Mouse (Mus musculus) E14TG2a.4 (cell line): ENCODE results near the gene Vav3.

Experiments used
- H3K27me3 ChIP-seq: 2 replicates; pipeline ENCODE4 v1.6.1; 2014; ENCODE audit warnings: low read length, control low read depth; ENCODE audit not compliant: insufficient read depth
- H3K36me3 ChIP-seq: 2 replicates; pipeline ENCODE4 v1.6.1; 2014; ENCODE audit warnings: low read length, control low read depth; ENCODE audit not compliant: insufficient read depth
- H3K4me1 ChIP-seq: replicated peaks from 2 replicates; pipeline ENCODE4 v1.6.1; 2014; ENCODE audit warnings: low read depth, low read length, control low read depth
- H3K4me3 ChIP-seq: replicated peaks from 2 replicates; pipeline ENCODE4 v1.5.1; 2014; ENCODE audit warnings: mild to moderate bottlenecking, low read length
- H3K9me3 ChIP-seq: 2 replicates; pipeline ENCODE4 v1.6.1; 2014; ENCODE audit warnings: low read length, control low read depth
- CTCF ChIP-seq: conservative IDR thresholded peaks from 2 replicates; pipeline ENCODE4 v1.5.1; 2014; ENCODE audit warnings: low read length
- NANOG ChIP-seq: IDR thresholded peaks from 2 replicates; pipeline ENCODE4 v1.6.1; 2014; ENCODE audit warnings: borderline replicate concordance, low read length, mixed read lengths
- POU5F1 ChIP-seq: IDR thresholded peaks from 2 replicates; pipeline ENCODE4 v1.6.1; 2014; ENCODE audit warnings: low read length, borderline replicate concordance

The Vav3 gene

DNA sequence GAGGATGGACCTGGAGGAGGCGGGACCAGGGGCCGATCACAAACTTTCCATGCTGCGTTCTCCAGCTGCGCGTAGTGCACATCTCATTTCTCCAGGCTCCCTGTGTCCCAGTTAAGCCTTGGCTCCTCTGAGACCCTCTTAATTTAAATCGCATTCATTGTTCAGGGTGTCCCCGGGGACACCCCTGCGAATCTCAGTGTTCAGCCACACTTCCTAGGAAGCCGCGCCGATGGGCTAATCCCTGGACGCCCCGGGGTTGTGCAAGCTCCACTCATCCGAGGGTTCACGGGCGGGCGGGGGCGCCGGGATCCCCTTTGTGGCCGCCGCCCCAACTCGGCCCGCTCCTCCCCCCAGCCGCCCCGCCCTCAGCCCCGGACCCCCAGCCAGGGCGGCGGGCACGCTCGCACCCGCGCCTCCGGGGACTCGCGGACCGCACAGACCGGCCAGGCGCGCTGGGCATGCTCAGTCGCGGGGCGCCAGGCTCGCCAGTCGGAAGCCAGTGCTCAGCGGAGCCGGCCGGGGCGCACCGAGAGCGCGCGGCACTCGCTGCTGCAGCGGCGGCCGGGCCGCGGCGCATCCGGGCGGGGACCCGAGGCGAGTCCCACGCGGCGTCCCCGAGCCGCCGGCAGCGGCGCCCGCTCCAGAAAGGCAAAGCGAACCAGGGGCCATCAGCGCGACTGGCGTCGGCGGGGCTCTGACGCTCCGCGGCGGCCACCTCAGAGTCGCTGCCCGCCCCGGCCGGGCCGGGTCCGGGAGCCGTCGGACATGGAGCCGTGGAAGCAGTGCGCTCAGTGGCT is at the start of gene Vav3:
Gene Vav3 (plus strand): TSS at position 380 of the 797 bp plus-strand sequence.
- TF ChIP-seq POU5F1 (no peak), CTCF (no peak), NANOG (no peak)
- H3K9me3 ChIP-seq = no peaks in the 10 kb centered on the region
- peaks cover 46% of the 10 kb centered on the region for H3K27me3 ChIP-seq
- peaks cover 15% of the 10 kb centered on the region; the same call in 1 of the 2 replicates for H3K4me1 ChIP-seq
- H3K36me3 ChIP-seq = no peaks in the 10 kb centered on the region
- peak within 1 kb of the TSS; percentile 80 for H3K4me3 ChIP-seq

- Histone ChIP-seq H3K4me1 (no peaks in the 10 kb centered on the region), H3K9me3 (no peaks in the 10 kb centered on the region), H3K36me3 (no peaks in the 10 kb centered on the region), H3K27me3 (no peaks in the 10 kb centered on the region), H3K4me3 (no peak overlapping the region)
- TF ChIP-seq POU5F1 (no peak), NANOG (no peak), CTCF (no peak)
Measured at GRCm38 (mm10) chr3:109298857-109299256, 41.6 kb upstream of the Vav3 start.

- no peaks in the 10 kb centered on the region for H3K27me3 ChIP-seq
Measured at GRCm38 (mm10) chr3:109299303-109300074, 41.0 kb upstream of the Vav3 start.

GRCm38 (mm10) chr3:109302059-109302458 is 38.4 kb upstream of the Vav3 start:
- H3K4me1 ChIP-seq = no peaks in the 10 kb centered on the region
- no peaks in the 10 kb centered on the region for H3K9me3 ChIP-seq

More at GRCm38 (mm10) chr3:109299303-109300074, 41.0 kb upstream of the Vav3 start:
- no peaks in the 10 kb centered on the region for H3K36me3 ChIP-seq
- no peaks in the 10 kb centered on the region for H3K4me1 ChIP-seq
- no peak overlapping the region for H3K4me3 ChIP-seq
- TF ChIP-seq POU5F1 (no peak), NANOG (no peak), CTCF (no peak)
- H3K9me3 ChIP-seq = no peaks in the 10 kb centered on the region

GRCm38 (mm10) chr3:109307406-109307805 is 33.0 kb upstream of the Vav3 start:
- Histone ChIP-seq H3K4me3 (no peak overlapping the region), H3K4me1 (no peaks in the 10 kb centered on the region)
- TF ChIP-seq NANOG = no peak
- TF ChIP-seq POU5F1 = no peak
- no peak for TF ChIP-seq CTCF

More at GRCm38 (mm10) chr3:109302059-109302458, 38.4 kb upstream of the Vav3 start:
- TF ChIP-seq POU5F1 (no peak), CTCF (no peak), NANOG (no peak)
- Histone ChIP-seq H3K27me3 (no peaks in the 10 kb centered on the region), H3K4me3 (no peak overlapping the region), H3K36me3 (no peaks in the 10 kb centered on the region)

DNA sequence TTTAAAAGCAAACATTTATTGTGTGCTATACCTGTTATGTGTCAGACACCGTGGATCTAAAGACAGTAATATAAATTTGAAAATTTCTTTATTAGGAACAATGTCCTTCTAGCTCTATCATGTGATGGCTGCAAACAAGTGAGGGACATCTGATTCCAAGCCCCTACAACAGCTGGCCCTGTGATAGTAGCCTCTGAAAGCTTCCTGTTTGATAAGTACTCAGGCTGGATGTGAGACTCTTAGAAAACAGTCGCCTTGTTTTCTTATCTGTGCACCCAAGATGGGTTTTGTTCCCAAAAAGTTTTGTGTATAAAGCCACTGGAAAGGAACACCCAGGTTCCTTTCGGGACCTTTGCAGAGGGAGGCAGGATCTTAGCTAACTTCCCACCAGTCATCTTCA is 32.0 kb upstream of the Vav3 start:
- no peaks in the 10 kb centered on the region for H3K36me3 ChIP-seq
- TF ChIP-seq NANOG (no peak), POU5F1 (no peak), CTCF (no peak)
- no peaks in the 10 kb centered on the region for H3K4me1 ChIP-seq
- H3K27me3 ChIP-seq = no peaks in the 10 kb centered on the region; the same call in 1 of the 2 replicates
- no peaks in the 10 kb centered on the region for H3K9me3 ChIP-seq
- H3K4me3 ChIP-seq = no peak overlapping the region

More at GRCm38 (mm10) chr3:109307406-109307805, 33.0 kb upstream of the Vav3 start:
- no peaks in the 10 kb centered on the region for H3K36me3 ChIP-seq
- H3K9me3 ChIP-seq = no peaks in the 10 kb centered on the region
- no peaks in the 10 kb centered on the region; the same call in 1 of the 2 replicates for H3K27me3 ChIP-seq

DNA sequence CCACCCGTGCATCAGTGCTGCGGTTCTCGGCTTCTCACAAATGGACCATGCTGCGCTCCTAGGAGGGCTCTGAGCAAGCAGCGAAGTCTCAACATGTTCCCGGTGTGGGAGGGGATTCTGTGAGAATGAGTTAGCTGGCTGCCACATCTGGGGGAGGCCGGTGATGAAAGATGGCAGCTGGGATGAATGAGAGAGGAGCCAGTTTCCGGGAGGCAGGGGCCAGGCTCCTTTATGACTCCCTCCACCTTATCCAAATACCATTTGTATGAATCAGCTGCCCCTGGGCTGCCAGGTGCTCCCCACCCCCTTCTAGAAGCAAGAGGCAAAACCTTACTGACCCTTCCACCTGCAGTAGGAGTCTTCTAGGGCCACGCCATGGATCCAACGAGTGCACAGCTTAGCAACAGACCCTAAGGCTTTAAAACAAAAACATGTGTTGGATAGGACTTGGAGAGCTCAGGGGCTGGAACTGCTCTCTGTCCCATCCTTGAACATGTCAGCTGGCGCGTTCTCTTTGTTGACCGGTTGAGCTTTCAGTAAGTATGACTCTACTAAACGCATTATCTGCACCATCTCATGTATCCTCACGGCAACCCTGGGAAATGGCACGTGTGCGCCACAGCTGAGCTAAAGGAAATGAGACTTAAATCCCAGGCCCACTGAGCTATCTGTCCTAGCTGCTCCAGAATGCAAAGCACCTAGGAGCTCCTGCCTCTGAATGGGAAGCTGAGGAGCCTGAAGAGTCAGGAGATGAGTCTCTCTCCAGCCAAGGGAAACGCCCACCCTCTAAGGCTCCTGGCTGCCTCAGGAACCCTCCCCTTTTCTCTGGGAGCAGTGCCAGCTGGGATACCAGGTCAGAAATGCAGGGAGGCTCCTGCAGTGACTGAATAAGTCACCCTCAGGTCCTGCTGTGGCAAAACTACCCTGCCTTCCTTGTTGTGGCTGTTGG is 30.9 kb upstream of the Vav3 start:
- H3K4me3 ChIP-seq = no peak overlapping the region
- no peaks in the 10 kb centered on the region for H3K4me1 ChIP-seq
- H3K36me3 ChIP-seq = no peaks in the 10 kb centered on the region
- H3K9me3 ChIP-seq = no peaks in the 10 kb centered on the region
- TF ChIP-seq NANOG (no peak), CTCF (no peak), POU5F1 (no peak)
- no peaks in the 10 kb centered on the region; the same call in 1 of the 2 replicates for H3K27me3 ChIP-seq
